Mouse (Mus musculus): ENCODE results near the gene Msantd3. TPM values are rescaled to one million over a fixed set of nuclear protein-coding genes. Genes with fewer than 3 reads are reported as not detected.
A peak's percentile ranks its signal among the peaks of the same experiment; 100 is the strongest.

Msantd3 gene
- 34.4 and 41.7 TPM in 2 replicates for total RNA-seq (2012; rRNA removed)

- in situ Hi-C loops (cut with MboI; ENCODE audit: low sequenced_read_pairs in 2 of 2, unreplicated experiment in 2 of 2): no loop called here
- TF ChIP-seq MAFK (IDR thresholded peaks at IDR 0.05; ENCODE audit: insufficient read depth, low read depth, low read length) (no peak), ZC3H11A (IDR thresholded peaks at IDR 0.05; ENCODE audit: borderline replicate concordance, low read depth, low read length) (no peak), ZNF384 (IDR thresholded peaks at IDR 0.05; ENCODE audit: low read depth, low read length) (no peak), CHD2 (IDR thresholded peaks at IDR 0.05; ENCODE audit: low read depth, low read length) (no peak), HCFC1 (IDR thresholded peaks at IDR 0.05; ENCODE audit: borderline replicate concordance, insufficient read depth, low read length) (peak; percentile 59; the same call in 1 of the 2 replicates)
- Histone ChIP-seq H3K9me3 (ENCODE audit: control insufficient read depth, insufficient read depth, low read depth, low read length) (no peaks in the 10 kb centered on the region), H3K27ac (ENCODE audit: insufficient read depth, low read depth, low read length, poor library complexity, severe bottlenecking) (peak within 1 kb of the TSS; percentile 78), H3K36me3 (ENCODE audit: control insufficient read depth, insufficient read depth, low read length, poor library complexity, severe bottlenecking) (no peaks in the 10 kb centered on the region), H3K4me1 (ENCODE audit: control insufficient read depth in 2 of 2, insufficient read depth in 2 of 2, low read length in 2 of 2, poor library complexity in 1 of 2) (peaks cover 10 to 19% of the 10 kb centered on the region in 2 experiments), H3K4me3 (ENCODE audit: insufficient read depth in 1 of 2, low read depth in 1 of 2, low read length in 2 of 2, poor library complexity in 1 of 2, severe bottlenecking in 1 of 2) (peak within 1 kb of the TSS; percentile 84 to 94), H3K9ac (ENCODE audit: insufficient read depth, low read depth, low read length, poor library complexity, severe bottlenecking) (peak within 1 kb of the TSS; percentile 92)
- DNase-seq (ENCODE audit: low read depth, low spot score): peak; percentile 63
Measured at GRCm38 (mm10) chr4:48539841-48540575, at the start of gene Msantd3. TSS of gene Msantd3 (plus strand) at chr4:48539935.

- Histone ChIP-seq H3K4me3 (ENCODE audit: insufficient read depth in 1 of 2, low read depth in 1 of 2, low read length in 2 of 2, poor library complexity in 1 of 2, severe bottlenecking in 1 of 2) (peak overlapping the region; percentile 39 to 47), H3K4me1 (ENCODE audit: control insufficient read depth in 2 of 2, insufficient read depth in 2 of 2, low read length in 2 of 2, poor library complexity in 1 of 2) (peaks cover 4 to 5% of the 10 kb centered on the region in 2 experiments; a peak in 3 of 4 replicates), H3K9ac (ENCODE audit: insufficient read depth, low read depth, low read length, poor library complexity, severe bottlenecking) (peak overlapping the region; percentile 75), H3K27ac (ENCODE audit: insufficient read depth, low read depth, low read length, poor library complexity, severe bottlenecking) (no peak overlapping the region; the same call in 1 of the 2 replicates), H3K9me3 (ENCODE audit: control insufficient read depth, insufficient read depth, low read depth, low read length) (no peaks in the 10 kb centered on the region), H3K36me3 (ENCODE audit: control insufficient read depth, insufficient read depth, low read length, poor library complexity, severe bottlenecking) (no peaks in the 10 kb centered on the region)
- no peak for DNase-seq (ENCODE audit: low read depth, low spot score)
- TF ChIP-seq ZC3H11A (IDR thresholded peaks at IDR 0.05; ENCODE audit: borderline replicate concordance, low read depth, low read length) (no peak), HCFC1 (IDR thresholded peaks at IDR 0.05; ENCODE audit: borderline replicate concordance, insufficient read depth, low read length) (no peak), CHD2 (IDR thresholded peaks at IDR 0.05; ENCODE audit: low read depth, low read length) (no peak), MAFK (IDR thresholded peaks at IDR 0.05; ENCODE audit: insufficient read depth, low read depth, low read length) (0 out of 2 replicates have a peak, but pooled peaks have one; percentile 51), ZNF384 (IDR thresholded peaks at IDR 0.05; ENCODE audit: low read depth, low read length) (no peak)
- in situ Hi-C loops (cut with MboI; ENCODE audit: low sequenced_read_pairs in 2 of 2, unreplicated experiment in 2 of 2): no loop called here
Measured at GRCm38 (mm10) chr4:48491290-48491743, 48.4 kb upstream of the Msantd3 start.

GRCm38 (mm10) chr4:48492510-48492909 is 47.2 kb upstream of the Msantd3 start:
- no peaks in the 10 kb centered on the region for H3K36me3 ChIP-seq (ENCODE audit: control insufficient read depth, insufficient read depth, low read length, poor library complexity, severe bottlenecking)
- DNase-seq (ENCODE audit: low read depth, low spot score): no peak
- no peaks in the 10 kb centered on the region for H3K9me3 ChIP-seq (ENCODE audit: control insufficient read depth, insufficient read depth, low read depth, low read length)
- in situ Hi-C loops (cut with MboI; ENCODE audit: low sequenced_read_pairs in 2 of 2, unreplicated experiment in 2 of 2): no loop called here
- H3K9ac ChIP-seq (ENCODE audit: insufficient read depth, low read depth, low read length, poor library complexity, severe bottlenecking): no peak overlapping the region
- H3K27ac ChIP-seq (ENCODE audit: insufficient read depth, low read depth, low read length, poor library complexity, severe bottlenecking): no peak overlapping the region
- H3K4me1 ChIP-seq (ENCODE audit: control insufficient read depth in 2 of 2, insufficient read depth in 2 of 2, low read length in 2 of 2, poor library complexity in 1 of 2): peaks cover 4 to 5% of the 10 kb centered on the region in 2 experiments; a peak in 3 of 4 replicates
- TF ChIP-seq HCFC1 (IDR thresholded peaks at IDR 0.05; ENCODE audit: borderline replicate concordance, insufficient read depth, low read length) (no peak), ZC3H11A (IDR thresholded peaks at IDR 0.05; ENCODE audit: borderline replicate concordance, low read depth, low read length) (no peak), CHD2 (IDR thresholded peaks at IDR 0.05; ENCODE audit: low read depth, low read length) (no peak), ZNF384 (IDR thresholded peaks at IDR 0.05; ENCODE audit: low read depth, low read length) (no peak)
- H3K4me3 ChIP-seq (ENCODE audit: insufficient read depth in 1 of 2, low read depth in 1 of 2, low read length in 2 of 2, poor library complexity in 1 of 2, severe bottlenecking in 1 of 2): no peak overlapping the region

- peak; percentile 43 for DNase-seq (ENCODE audit: low read depth, low spot score)
- Histone ChIP-seq H3K4me1 (ENCODE audit: control insufficient read depth in 2 of 2, insufficient read depth in 2 of 2, low read length in 2 of 2, poor library complexity in 1 of 2) (no peaks in the 10 kb centered on the region), H3K9ac (ENCODE audit: insufficient read depth, low read depth, low read length, poor library complexity, severe bottlenecking) (no peak overlapping the region), H3K9me3 (ENCODE audit: control insufficient read depth, insufficient read depth, low read depth, low read length) (peaks cover 1% of the 10 kb centered on the region; the same call in 1 of the 2 replicates), H3K27ac (ENCODE audit: insufficient read depth, low read depth, low read length, poor library complexity, severe bottlenecking) (no peak overlapping the region), H3K4me3 (ENCODE audit: insufficient read depth in 1 of 2, low read depth in 1 of 2, low read length in 2 of 2, poor library complexity in 1 of 2, severe bottlenecking in 1 of 2) (no peak overlapping the region), H3K36me3 (ENCODE audit: control insufficient read depth, insufficient read depth, low read length, poor library complexity, severe bottlenecking) (no peaks in the 10 kb centered on the region)
- TF ChIP-seq MAFK (IDR thresholded peaks at IDR 0.05; ENCODE audit: insufficient read depth, low read depth, low read length) (no peak), CHD2 (IDR thresholded peaks at IDR 0.05; ENCODE audit: low read depth, low read length) (no peak), ZNF384 (IDR thresholded peaks at IDR 0.05; ENCODE audit: low read depth, low read length) (no peak), ZC3H11A (IDR thresholded peaks at IDR 0.05; ENCODE audit: borderline replicate concordance, low read depth, low read length) (no peak), HCFC1 (IDR thresholded peaks at IDR 0.05; ENCODE audit: borderline replicate concordance, insufficient read depth, low read length) (no peak)
- in situ Hi-C loops (cut with MboI; ENCODE audit: low sequenced_read_pairs in 2 of 2, unreplicated experiment in 2 of 2): no loop called here
Measured at GRCm38 (mm10) chr4:48510861-48511260, 28.9 kb upstream of the Msantd3 start.
